Comparison of ENCODE assay signal across 21 mouse cellular contexts in the genomic region with DNA sequence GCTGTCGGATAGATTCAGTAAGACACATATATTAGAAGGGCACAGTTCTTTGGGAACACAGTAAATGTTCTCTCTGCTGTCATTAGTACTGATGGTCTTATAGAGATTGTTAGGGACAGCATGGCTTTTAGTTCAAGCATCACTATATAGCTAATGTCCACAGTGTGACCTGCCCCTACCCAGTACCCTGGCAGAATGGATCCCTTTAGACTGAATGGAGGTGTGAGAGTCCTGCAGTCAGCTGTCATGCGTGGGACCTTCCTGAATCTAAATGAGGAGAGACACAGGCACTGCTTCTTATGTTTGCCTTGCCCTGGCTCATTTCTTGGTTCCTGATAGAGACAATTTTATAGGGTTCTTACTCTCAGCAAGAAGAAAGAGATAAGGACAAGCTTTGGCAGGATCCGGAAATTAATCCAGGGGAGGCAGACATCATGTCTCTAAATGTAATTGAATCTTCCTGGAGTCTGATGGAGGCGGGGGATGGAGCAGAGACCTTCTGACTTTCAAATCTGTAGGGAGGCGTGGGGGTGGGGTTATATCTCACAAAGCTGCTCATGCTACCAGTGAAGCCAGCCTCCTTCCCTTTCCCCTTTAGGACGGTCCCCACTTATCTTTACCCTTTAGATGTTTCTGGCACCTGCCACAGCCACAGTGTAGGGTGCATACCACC.
DNase-seq lines count a peak whose midpoint lies in the region; ATAC-seq and TF ChIP-seq lines count a peak whose summit lies in the region.
"Had no signal": no experiment of that assay in that cellular context is flagged by ENCODE, and none has a peak within 500 bp of the region (broad histone marks: within the 10 kb centered on the region; RNA-seq: fewer than 3 reads in every experiment).

No protein-coding gene starts in this region.

- H3K9me3 ChIP-seq in kidney, embryonic 15.5 days (replicated peaks), result no peaks in the 10 kb centered on the region
- no peaks in the 10 kb centered on the region for H3K9me3 ChIP-seq in embryonic facial prominence, embryonic 10.5 days
- H3K9me3 ChIP-seq: forebrain, embryonic 13.5 days; heart, embryonic 15.5 days; hindbrain, embryonic 13.5 days had no signal

- no peak overlapping the region for H3K27ac ChIP-seq in kidney, embryonic 15.5 days
- H3K27ac ChIP-seq in embryonic facial prominence, embryonic 10.5 days (replicated peaks), result no peak overlapping the region
- H3K27ac ChIP-seq: forebrain, embryonic 13.5 days; heart, adult 2 months; heart, embryonic 15.5 days; hindbrain, embryonic 13.5 days; hindbrain, postnatal 0 days had no signal

- H3K27me3 ChIP-seq in kidney, embryonic 15.5 days, result no peaks in the 10 kb centered on the region
- no peaks in the 10 kb centered on the region for H3K27me3 ChIP-seq in embryonic facial prominence, embryonic 10.5 days (replicated peaks; ENCODE audit: low read depth, poor library complexity, severe bottlenecking)
- H3K27me3 ChIP-seq: forebrain, embryonic 13.5 days; heart, embryonic 15.5 days; hindbrain, embryonic 13.5 days had no signal

- peaks cover 7% of the 10 kb centered on the region; the same call in 1 of the 2 replicates for H3K4me1 ChIP-seq in kidney, embryonic 15.5 days
- H3K4me1 ChIP-seq in embryonic facial prominence, embryonic 10.5 days, result peaks cover 21% of the 10 kb centered on the region
- H3K4me1 ChIP-seq: forebrain, embryonic 13.5 days; heart, embryonic 15.5 days; hindbrain, embryonic 13.5 days had no signal

- no peak overlapping the region for H3K4me2 ChIP-seq in kidney, embryonic 15.5 days
- H3K4me2 ChIP-seq: forebrain, embryonic 13.5 days; heart, embryonic 11.5 days; heart, embryonic 15.5 days; hindbrain, embryonic 13.5 days had no signal

- no peak overlapping the region for H3K4me3 ChIP-seq in kidney, embryonic 15.5 days (replicated peaks)
- H3K4me3 ChIP-seq in embryonic facial prominence, embryonic 10.5 days, result no peak overlapping the region
- H3K4me3 ChIP-seq: forebrain, embryonic 13.5 days; heart, adult 2 months; heart, embryonic 15.5 days; hindbrain, embryonic 13.5 days had no signal

- no peaks in the 10 kb centered on the region for H3K36me3 ChIP-seq in kidney, embryonic 15.5 days
- H3K36me3 ChIP-seq in embryonic facial prominence, embryonic 10.5 days (replicated peaks), result no peaks in the 10 kb centered on the region
- H3K36me3 ChIP-seq: heart, embryonic 15.5 days; hindbrain, embryonic 13.5 days had no signal

- DNase-seq in kidney, adult 8-10 months, result no peak
- DNase-seq in kidney, postnatal 14 days, result peak; percentile 36
- DNase-seq in kidney, adult 9 months, result no peak
- DNase-seq in brain, embryonic 14.5 days (ENCODE audit: low read depth), result peak; percentile 36
- peak; percentile 27 for DNase-seq in embryonic facial prominence, embryonic 10.5 days (ENCODE audit: low spot score)
- DNase-seq: adrenal gland, adult 2 months; adrenal gland, postnatal 36 days; cerebellum, adult 11-12 months; cerebellum, adult 9-10 months; cerebellum, postnatal 36 days; forebrain, postnatal 0 days; gastrocnemius, postnatal 14 days; heart, adult 2 months; heart, postnatal 14 days had no signal

- no peak for TF ChIP-seq POLR2A in brain, embryonic 14.5 days (IDR thresholded peaks at IDR 0.05; ENCODE audit: borderline replicate concordance, extremely low read depth, insufficient read depth, insufficient read length, poor library complexity, severe bottlenecking)

- H3K9ac ChIP-seq in kidney, embryonic 15.5 days, result no peak overlapping the region
- H3K9ac ChIP-seq: forebrain, embryonic 13.5 days; forebrain, postnatal 0 days; heart, embryonic 15.5 days; hindbrain, embryonic 13.5 days had no signal

- TF ChIP-seq CTCF in brain, embryonic 14.5 days (IDR thresholded peaks at IDR 0.05; ENCODE audit: borderline replicate concordance, extremely low read depth, insufficient read depth, insufficient read length), result no peak

- 39% methylated on average over 6 of the region's 6 CpGs for WGBS in kidney, embryonic 15.5 days
- 66% methylated on average over 6 of the region's 6 CpGs for WGBS in embryonic facial prominence, embryonic 10.5 days

- ATAC-seq in kidney, embryonic 15.5 days (replicated peaks; ENCODE audit: low FRiP score), result peak; percentile 67
- ATAC-seq in cerebellum, adult (ENCODE audit: insufficient number of reproducible peaks, low FRiP score, low TSS enrichment), result no peak
- ATAC-seq: forebrain, postnatal 0 days; hindbrain, postnatal 0 days had no signal

Comparison
In these comparisons a context has a peak if more than half of its experiments do, and no peak if none do; other contexts are left out.
1. DNase-seq: peak in kidney, postnatal 14 days (single experiment), brain, embryonic 14.5 days (single experiment) and embryonic facial prominence, embryonic 10.5 days (single experiment); none in kidney, adult 8-10 months (0 of 2) and kidney, adult 9 months (single experiment).